Mouse (Mus musculus) embryonic facial prominence, embryonic 13.5 days (tissue): ENCODE measurements around the gene Gm15114. TPM values are rescaled to one million over a fixed set of nuclear protein-coding genes. Genes with fewer than 3 reads are reported as not detected.
"Not testable (repeated sequence)": the region's sequence is repeated elsewhere in the genome, so short reads cannot be mapped to it uniquely, and the experiment has no call there.

Experiments used
- ATAC-seq: fragments of 200-750 bp; cut with Nextera tagmentation; 2 replicates; pipeline ENCODE4 v1.8.0; 2017; ENCODE audit warnings: low read depth; ENCODE audit not compliant: insufficient number of reproducible peaks, insufficient read depth, low FRiP score, low TSS enrichment
- H3K27ac ChIP-seq: fragments of 300-500 bp; sonication (generic); 2 replicates; pipeline ENCODE4 v1.5.1; 2015; ENCODE audit warnings: moderate library complexity, mild to moderate bottlenecking, inconsistent platforms
- H3K27me3 ChIP-seq: fragments of 300-500 bp; sonication (generic); 2 replicates; pipeline ENCODE4 v1.6.1; 2015; ENCODE audit warnings: mild to moderate bottlenecking, inconsistent platforms
- H3K36me3 ChIP-seq: fragments of 300-500 bp; sonication (generic); 2 replicates; pipeline ENCODE4 v1.6.1; 2015; ENCODE audit warnings: mild to moderate bottlenecking, inconsistent platforms
- H3K4me1 ChIP-seq: fragments of 300-500 bp; sonication (generic); 2 replicates; pipeline ENCODE4 v1.6.1; 2015; ENCODE audit warnings: inconsistent platforms
- H3K4me2 ChIP-seq: fragments of 300-500 bp; sonication (generic); 2 replicates; pipeline ENCODE4 v1.6.1; 2015; ENCODE audit warnings: moderate library complexity, mild to moderate bottlenecking, inconsistent platforms
- H3K4me3 ChIP-seq: fragments of 300-500 bp; sonication (generic); 2 replicates; pipeline ENCODE4 v1.5.1; 2015; ENCODE audit warnings: mild to moderate bottlenecking, inconsistent platforms
- H3K9ac ChIP-seq: fragments of 300-500 bp; sonication (generic); 2 replicates; pipeline ENCODE4 v1.6.1; 2015; ENCODE audit warnings: mild to moderate bottlenecking, inconsistent platforms
- H3K9me3 ChIP-seq: fragments of 300-500 bp; sonication (generic); 2 replicates; pipeline ENCODE4 v1.6.1; 2016; ENCODE audit warnings: inconsistent platforms
- WGBS: fragments of 180-500 bp; shearing (Covaris S2); methylation state at CpG from one replicate; pipeline ENCODE4 v1.1.7; 2015; ENCODE audit warnings: mixed read lengths; 5-methylcytosine and 5-hydroxymethylcytosine counted together
- polyA plus RNA-seq: library from polyadenylated mRNA; unstranded; fragments of >200 nt; fragmentation: Nextera tagmentation; extraction: Ambion mirVana; gene quantifications from 2 replicates; pipeline ENCODE4 v1.2.1, GENCODE M21; 2015

Gm15114 gene
- 0.18 TPM in 1 of 2 replicates, not detected in the other for polyA plus RNA-seq

DNA sequence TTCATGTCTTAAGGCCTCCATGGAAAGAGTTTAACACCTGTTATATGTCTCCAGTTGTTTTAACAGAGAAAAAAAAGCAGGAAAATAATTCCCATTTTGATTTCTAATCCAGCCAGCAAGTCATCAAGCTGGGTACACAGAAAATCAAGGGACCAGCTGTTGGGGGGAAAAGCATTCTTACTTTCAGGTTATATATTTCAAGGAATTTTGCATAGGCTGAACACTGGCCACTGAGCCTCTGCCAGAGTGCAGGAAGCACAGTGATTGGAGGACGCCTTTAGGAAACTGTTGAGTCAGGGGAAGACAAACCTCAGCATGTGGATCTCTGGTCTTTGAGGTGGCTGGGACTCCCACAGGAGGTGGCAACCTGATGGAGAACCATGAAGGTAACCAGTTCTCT is at the start of gene Gm15114:
TSS of gene Gm15114 (plus strand) at position 301 of the 400 bp plus-strand sequence.
- not testable (repeated sequence) for H3K4me1 ChIP-seq, ATAC-seq, H3K27me3 ChIP-seq, H3K9ac ChIP-seq, H3K4me2 ChIP-seq, H3K36me3 ChIP-seq, H3K4me3 ChIP-seq, H3K9me3 ChIP-seq, H3K27ac ChIP-seq
- no CpG with 5 or more reads among the region's 1 CpGs for WGBS

Other genes starting within 250 kb of the Gm15114 start
- not detected in 2 replicates for gene Gm8334, start 126.2 kb downstream of the Gm15114 start, polyA plus RNA-seq
- gene Gm15127, start 174.6 kb downstream of the Gm15114 start, polyA plus RNA-seq, result not detected in 2 replicates